Mouse (Mus musculus): Measurements from ENCODE around the gene 5430419D17Rik. TPM values are rescaled to one million over a fixed set of nuclear protein-coding genes. Genes with fewer than 3 reads are reported as not detected.
A peak's percentile ranks its signal among the peaks of the same experiment; 100 is the strongest.

The 5430419D17Rik gene
- 10 to 100 TPM; 10.3 to 10.7 TPM for total RNA-seq (2021)
- long read RNA-seq, experiment 1, result 0 reads
- long read RNA-seq, experiment 2, partial matches to known transcripts, result 0 of 1 reads
- long read RNA-seq, experiment 2, other reads (novel, unspliced or antisense), result 1 of 1 reads

GRCm38 (mm10) chr7:131174121-131174520 lies at the start of gene 5430419D17Rik:
Gene 5430419D17Rik (plus strand): TSS chr7:131174402.
- no peak for DNase-seq

GRCm38 (mm10) chr7:131130021-131130420 lies 44.2 kb upstream of the 5430419D17Rik start:
- no peak for DNase-seq

- DNase-seq, result no peak
These were observed 41.0 kb upstream of the 5430419D17Rik start for GRCm38 (mm10) chr7:131133181-131133580.

- no peak for DNase-seq
These were observed 28.0 kb upstream of the 5430419D17Rik start, which contains the start of gene 4933402N03Rik for GRCm38 (mm10) chr7:131146214-131146613. Gene 4933402N03Rik (minus strand): TSS chr7:131146314.

- no peak for DNase-seq
These were observed 24.0 kb upstream of the 5430419D17Rik start for GRCm38 (mm10) chr7:131150179-131150578.

GRCm38 (mm10) chr7:131153044-131153443 lies 21.2 kb upstream of the 5430419D17Rik start:
- no peak for DNase-seq

- no peak for DNase-seq
These were observed 12.0 kb upstream of the 5430419D17Rik start for GRCm38 (mm10) chr7:131162251-131162650.

- DNase-seq, result no peak
These were observed 6.4 kb upstream of the 5430419D17Rik start for GRCm38 (mm10) chr7:131167771-131168170.

- no peak for DNase-seq
These were observed 5.1 kb upstream of the 5430419D17Rik start for GRCm38 (mm10) chr7:131169099-131169498.

- DNase-seq, result peak; percentile 14 to 50
These were observed 8.5 kb downstream of the 5430419D17Rik start for GRCm38 (mm10) chr7:131182685-131183084.

- DNase-seq, result no peak
These were observed 10.1 kb downstream of the 5430419D17Rik start for GRCm38 (mm10) chr7:131184339-131184738.

- no peak for DNase-seq
These were observed 12.8 kb downstream of the 5430419D17Rik start for GRCm38 (mm10) chr7:131187047-131187446.

- DNase-seq, result no peak
These were observed 13.8 kb downstream of the 5430419D17Rik start for GRCm38 (mm10) chr7:131187996-131188395.

GRCm38 (mm10) chr7:131223086-131223485 lies 48.9 kb downstream of the 5430419D17Rik start:
- peak; percentile 58 to 64 for DNase-seq

- DNase-seq, result no peak
These were observed 61.9 kb downstream of the 5430419D17Rik start for GRCm38 (mm10) chr7:131236091-131236490.

- no peak for DNase-seq
These were observed 70.8 kb downstream of the 5430419D17Rik start for GRCm38 (mm10) chr7:131244993-131245392.

GRCm38 (mm10) chr7:131256841-131257240 lies 82.6 kb downstream of the 5430419D17Rik start:
- DNase-seq, result no peak

GRCm38 (mm10) chr7:131257309-131257708 lies 83.1 kb downstream of the 5430419D17Rik start:
- DNase-seq, result no peak

- no peak for DNase-seq
These were observed 86.7 kb downstream of the 5430419D17Rik start for GRCm38 (mm10) chr7:131260946-131261345.

GRCm38 (mm10) chr7:131264251-131264650 lies 90.0 kb downstream of the 5430419D17Rik start:
- no peak for DNase-seq

- peak; percentile 3 to 4 for DNase-seq
These were observed 91.6 kb downstream of the 5430419D17Rik start for GRCm38 (mm10) chr7:131265851-131266250.

- no peak for DNase-seq
These were observed 122.9 kb downstream of the 5430419D17Rik start for GRCm38 (mm10) chr7:131297151-131297550.

- no peak for DNase-seq
These were observed 129.1 kb downstream of the 5430419D17Rik start for GRCm38 (mm10) chr7:131303340-131303739.

- no peak for DNase-seq
These were observed 132.5 kb downstream of the 5430419D17Rik start for GRCm38 (mm10) chr7:131306733-131307132.

All from heart, adult 18-20 months (tissue).